Mouse (Mus musculus): ENCODE measurements at regions not wholly inside any gene's neighbourhood (a gene's known extent, or its start where the extent isn't known, plus 50 kb on each side); places are given as distances from the start of the nearest gene placed in this dataset.

GRCm38 (mm10) chr12:35377266-35377665, 157.6 kb downstream of the Ahr start:
- TF ChIP-seq CTCF (IDR thresholded peaks at IDR 0.05; ENCODE audit: control insufficient read depth, insufficient read depth, insufficient replicate concordance, low read depth, low read length) = no peak
- TF ChIP-seq POLR2A (IDR thresholded peaks at IDR 0.05; ENCODE audit: control insufficient read depth, low read depth, low read length) = no peak

Measured in testis, adult 2 months (tissue).